ENCODE assay signal across 18 mouse cellular contexts in the genomic region with DNA sequence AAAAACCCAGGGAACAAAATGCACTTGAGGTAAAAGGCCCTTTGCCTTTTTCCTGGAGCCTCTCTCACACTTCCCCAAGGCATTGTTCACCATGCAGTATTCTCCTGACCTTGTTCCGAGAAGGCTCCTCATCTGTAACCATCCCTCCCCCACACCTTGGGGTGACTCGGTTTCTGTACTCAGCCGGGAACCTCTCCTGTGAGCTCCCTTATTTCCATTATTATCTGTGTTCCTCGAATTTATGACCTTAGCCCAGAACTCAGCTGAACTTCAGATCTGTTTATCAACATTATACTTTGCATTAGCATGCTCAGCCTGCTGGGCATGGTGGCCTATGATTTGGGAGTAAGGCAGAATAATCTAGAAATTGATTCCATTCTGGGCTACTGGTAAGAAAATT. TPM values are rescaled to one million over a fixed set of nuclear protein-coding genes. Genes with fewer than 3 reads are reported as not detected.
"Had no signal": no experiment of that assay in that cellular context is flagged by ENCODE, and none has a peak within 500 bp of the region (broad histone marks: within the 10 kb centered on the region; RNA-seq: fewer than 3 reads in every experiment).

No protein-coding gene starts in this region.

- H3K9ac ChIP-seq: neural tube, embryonic 13.5 days; neural tube, embryonic 15.5 days; stomach, embryonic 15.5 days had no signal

- DNase-seq: retina, postnatal 1 day; right cerebral cortex, adult 18-20 months; right cerebral cortex, postnatal 14 days; right cerebral cortex, postnatal 25 days; right cerebral cortex, postnatal 4 days; spleen, adult 18-20 months; thymus, adult 18-20 months; thymus, adult 2 months; thymus, postnatal 14 days; thymus, postnatal 25 days; thymus, postnatal 36 days; thymus, postnatal 4 days had no signal

- H3K4me3 ChIP-seq: neural tube, embryonic 13.5 days; neural tube, embryonic 15.5 days; stomach, embryonic 15.5 days had no signal

- H3K27me3 ChIP-seq: neural tube, embryonic 13.5 days; neural tube, embryonic 15.5 days; stomach, embryonic 15.5 days had no signal

- H3K4me2 ChIP-seq: neural tube, embryonic 13.5 days; neural tube, embryonic 15.5 days; stomach, embryonic 15.5 days had no signal

- H3K9me3 ChIP-seq: neural tube, embryonic 13.5 days; neural tube, embryonic 15.5 days; stomach, embryonic 15.5 days had no signal

- H3K4me1 ChIP-seq: neural tube, embryonic 13.5 days; neural tube, embryonic 15.5 days; stomach, embryonic 15.5 days had no signal

- H3K27ac ChIP-seq: neural tube, embryonic 13.5 days; neural tube, embryonic 15.5 days; stomach, embryonic 15.5 days; stomach, postnatal 0 days had no signal

- H3K36me3 ChIP-seq: neural tube, embryonic 13.5 days; neural tube, embryonic 15.5 days; stomach, embryonic 15.5 days had no signal

RNA-seq across cellular contexts. Expression of gene B3gnt6, which starts 3.7 kb away (rescaled TPM):
- total RNA-seq: neutrophil, adult 5-6 weeks had no signal
- polyA plus RNA-seq: stomach, embryonic 16.5 days had no signal
